Mouse (Mus musculus): ENCODE measurements around the gene Nab2. TPM values are rescaled to one million over a fixed set of nuclear protein-coding genes. Genes with fewer than 3 reads are reported as not detected.
A peak's percentile ranks its signal among the peaks of the same experiment; 100 is the strongest.

Gene Nab2
- total and polyA plus RNA-seq, 2 experiments from 2014 or later: 1.4 to 4.8 TPM

DNA sequence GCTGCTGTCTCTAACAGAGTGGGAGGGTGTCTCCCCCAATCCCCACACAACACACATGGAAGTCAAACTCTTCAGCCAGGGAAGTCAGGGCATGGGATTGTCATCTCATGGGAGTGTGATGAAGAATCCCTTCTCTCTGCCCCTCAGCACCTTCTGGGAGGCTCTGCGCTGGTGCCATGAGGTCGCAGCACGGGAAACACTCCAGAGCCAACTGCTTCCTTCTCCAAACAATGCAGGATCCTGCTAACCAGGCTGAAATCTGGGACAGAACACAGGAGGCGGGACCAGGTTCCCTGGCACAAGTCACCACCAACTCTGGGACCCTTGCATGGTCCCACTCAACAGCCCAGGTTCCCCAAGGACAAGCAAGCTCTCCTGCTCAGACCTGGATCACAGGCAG lies 51.1 kb downstream of the Nab2 start:
- Histone ChIP-seq H3K4me2 (ENCODE audit: low read depth, low read length, poor library complexity, severe bottlenecking) (peak overlapping the region; percentile 97; the same call in 1 of the 2 replicates), H3K9ac (replicated peaks; ENCODE audit: low read length, poor library complexity, severe bottlenecking) (0 out of 2 replicates have a peak overlapping the region, but pooled peaks have one; percentile 42), H3K27me3 (ENCODE audit: insufficient read depth, low read length) (no peaks in the 10 kb centered on the region), H3K9me3 (ENCODE audit: low read length) (no peaks in the 10 kb centered on the region), H3K4me1 (ENCODE audit: insufficient read depth, low read length) (peaks cover 21% of the 10 kb centered on the region), H3K27ac (ENCODE audit: low read depth, low read length) (no peak overlapping the region), H3K36me3 (ENCODE audit: insufficient read depth, low read length) (peaks cover 12% of the 10 kb centered on the region), H3K4me3 (ENCODE audit: low read depth, low read length) (no peak overlapping the region)
- WGBS: 70% methylated on average over 4 of the region's 4 CpGs
- ATAC-seq (ENCODE audit: low FRiP score) (no peak), DNase-seq (ENCODE audit: low spot score) (no peak)
- TF ChIP-seq CTCF (IDR thresholded peaks at IDR 0.05): no peak

DNA sequence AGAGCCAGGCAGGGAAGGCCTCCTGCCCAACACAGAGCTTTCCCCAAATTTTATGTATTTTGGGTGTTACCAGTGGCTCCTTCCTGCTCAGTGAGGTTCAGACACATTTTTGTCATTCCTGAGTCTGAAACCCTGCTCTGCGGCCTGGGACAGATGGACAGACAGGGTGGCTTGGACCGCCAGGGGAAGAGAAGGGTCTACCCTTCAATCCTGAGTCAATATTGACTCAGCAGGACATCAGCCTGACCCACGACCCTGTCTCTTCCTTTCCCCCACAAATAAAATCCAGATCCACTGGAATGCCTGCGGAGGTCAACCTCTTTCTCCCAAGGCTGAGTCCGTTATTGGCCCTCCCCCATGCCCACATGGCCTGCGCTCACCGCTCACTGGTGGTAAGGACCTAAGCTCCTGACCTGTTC lies 52.1 kb downstream of the Nab2 start:
- peaks cover 22% of the 10 kb centered on the region for H3K36me3 ChIP-seq (ENCODE audit: insufficient read depth, low read length)
- H3K4me2 ChIP-seq (ENCODE audit: low read depth, low read length, poor library complexity, severe bottlenecking): no peak overlapping the region
- WGBS: 52% methylated on average over 7 of the region's 7 CpGs
- no peak for TF ChIP-seq CTCF (IDR thresholded peaks at IDR 0.05)
- ATAC-seq (ENCODE audit: low FRiP score): no peak
- H3K27ac ChIP-seq (ENCODE audit: low read depth, low read length): 0 out of 2 replicates have a peak overlapping the region, but pooled peaks have one; percentile 70
- no peak for DNase-seq (ENCODE audit: low spot score)
- no peak overlapping the region for H3K4me3 ChIP-seq (ENCODE audit: low read depth, low read length)
- no peak overlapping the region for H3K9ac ChIP-seq (replicated peaks; ENCODE audit: low read length, poor library complexity, severe bottlenecking)
- no peaks in the 10 kb centered on the region for H3K9me3 ChIP-seq (ENCODE audit: low read length)
- H3K27me3 ChIP-seq (ENCODE audit: insufficient read depth, low read length): no peaks in the 10 kb centered on the region
- H3K4me1 ChIP-seq (ENCODE audit: insufficient read depth, low read length): peaks cover 21% of the 10 kb centered on the region

GRCm38 (mm10) chr10:127615591-127615990 lies 52.8 kb downstream of the Nab2 start:
- ATAC-seq (ENCODE audit: low FRiP score): no peak
- no peak overlapping the region for H3K9ac ChIP-seq (replicated peaks; ENCODE audit: low read length, poor library complexity, severe bottlenecking)
- TF ChIP-seq CTCF (IDR thresholded peaks at IDR 0.05): no peak
- no peaks in the 10 kb centered on the region for H3K27me3 ChIP-seq (ENCODE audit: insufficient read depth, low read length)
- H3K9me3 ChIP-seq (ENCODE audit: low read length): no peaks in the 10 kb centered on the region
- H3K4me3 ChIP-seq (ENCODE audit: low read depth, low read length): no peak overlapping the region
- H3K4me1 ChIP-seq (ENCODE audit: insufficient read depth, low read length): peaks cover 21% of the 10 kb centered on the region
- peak overlapping the region; percentile 70; the same call in 1 of the 2 replicates for H3K27ac ChIP-seq (ENCODE audit: low read depth, low read length)
- WGBS: 58% methylated on average over 3 of the region's 3 CpGs
- H3K36me3 ChIP-seq (ENCODE audit: insufficient read depth, low read length): peaks cover 24% of the 10 kb centered on the region
- DNase-seq (ENCODE audit: low spot score): peak; percentile 53
- no peak overlapping the region for H3K4me2 ChIP-seq (ENCODE audit: low read depth, low read length, poor library complexity, severe bottlenecking)

DNA sequence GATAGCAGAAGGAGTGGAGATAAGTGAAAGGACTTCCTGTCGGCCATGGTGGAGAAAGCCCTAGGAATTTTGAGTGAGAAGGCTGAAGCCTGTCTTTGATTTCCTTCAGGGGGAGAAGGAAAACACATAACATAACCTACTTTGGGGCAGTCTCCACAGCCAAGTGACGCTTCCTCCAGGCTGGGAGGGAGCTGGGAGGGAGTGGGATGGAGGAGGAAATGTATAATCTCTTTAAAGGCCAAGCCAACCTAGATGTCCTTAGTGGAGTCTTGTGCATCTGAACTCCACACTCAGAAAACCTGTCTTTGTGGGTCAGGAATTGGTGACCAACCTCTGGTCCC lies 53.4 kb downstream of the Nab2 start:
- Histone ChIP-seq H3K36me3 (ENCODE audit: insufficient read depth, low read length) (peaks cover 27% of the 10 kb centered on the region), H3K4me1 (ENCODE audit: insufficient read depth, low read length) (peaks cover 21% of the 10 kb centered on the region), H3K9ac (replicated peaks; ENCODE audit: low read length, poor library complexity, severe bottlenecking) (peak overlapping the region; percentile 29; the same call in 1 of the 2 replicates), H3K27ac (ENCODE audit: low read depth, low read length) (peak overlapping the region; percentile 70), H3K27me3 (ENCODE audit: insufficient read depth, low read length) (no peaks in the 10 kb centered on the region), H3K4me2 (ENCODE audit: low read depth, low read length, poor library complexity, severe bottlenecking) (0 out of 2 replicates have a peak overlapping the region, but pooled peaks have one; percentile 2), H3K9me3 (ENCODE audit: low read length) (no peaks in the 10 kb centered on the region), H3K4me3 (ENCODE audit: low read depth, low read length) (no peak overlapping the region)
- 22% methylated on average over 2 of the region's 2 CpGs for WGBS
- no peak for TF ChIP-seq CTCF (IDR thresholded peaks at IDR 0.05)
- ATAC-seq (ENCODE audit: low FRiP score) (no peak), DNase-seq (ENCODE audit: low spot score) (no peak)

- peak; percentile 72 for DNase-seq (ENCODE audit: low spot score)
- no peaks in the 10 kb centered on the region for H3K9me3 ChIP-seq (ENCODE audit: low read length)
- H3K36me3 ChIP-seq (ENCODE audit: insufficient read depth, low read length): peaks cover 33% of the 10 kb centered on the region
- TF ChIP-seq CTCF (IDR thresholded peaks at IDR 0.05): no peak
- ATAC-seq (ENCODE audit: low FRiP score): peak; percentile 59
- H3K4me3 ChIP-seq (ENCODE audit: low read depth, low read length): no peak overlapping the region
- peaks cover 21% of the 10 kb centered on the region for H3K4me1 ChIP-seq (ENCODE audit: insufficient read depth, low read length)
- 20% methylated on average over 12 of the region's 12 CpGs for WGBS
- peak overlapping the region; percentile 70 for H3K27ac ChIP-seq (ENCODE audit: low read depth, low read length)
- H3K27me3 ChIP-seq (ENCODE audit: insufficient read depth, low read length): no peaks in the 10 kb centered on the region
- H3K9ac ChIP-seq (replicated peaks; ENCODE audit: low read length, poor library complexity, severe bottlenecking): peak overlapping the region; percentile 29; the same call in 1 of the 2 replicates
- 0 out of 2 replicates have a peak overlapping the region, but pooled peaks have one; percentile 2 for H3K4me2 ChIP-seq (ENCODE audit: low read depth, low read length, poor library complexity, severe bottlenecking)
Measured at GRCm38 (mm10) chr10:127614236-127615033, 53.9 kb downstream of the Nab2 start.

DNA sequence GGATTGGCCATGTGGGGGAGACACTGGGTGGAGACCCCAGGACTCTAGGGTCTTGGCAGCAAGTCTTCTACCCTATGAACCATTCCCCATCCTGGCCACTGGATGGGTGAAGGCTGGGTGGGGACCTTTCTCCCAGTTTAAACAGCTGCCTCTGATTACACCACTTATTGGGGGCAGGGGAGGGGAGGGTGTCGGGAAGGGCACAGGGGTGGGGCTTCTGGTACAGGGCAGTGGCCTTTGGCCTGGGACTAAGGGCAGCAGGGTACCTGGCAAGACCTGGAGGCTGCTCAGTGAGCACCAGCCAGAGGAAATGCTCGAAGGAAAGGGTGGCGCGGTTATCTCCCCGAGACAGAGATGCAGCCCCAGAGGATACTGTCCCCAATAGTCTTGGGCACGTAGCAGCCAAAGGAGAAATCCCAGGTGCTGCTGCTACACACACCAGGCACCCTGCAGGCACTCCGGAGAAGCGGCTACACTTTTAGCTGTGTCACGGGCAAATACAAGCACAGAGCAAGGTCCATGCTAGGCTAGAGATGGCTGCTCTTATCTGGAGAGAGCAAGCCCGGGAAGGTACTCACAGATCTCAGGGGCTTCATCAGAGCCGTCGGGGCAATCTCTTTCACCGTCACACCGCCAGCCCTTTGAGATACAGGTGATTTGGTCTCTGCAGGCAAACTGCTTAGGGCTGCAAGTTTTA lies 56.1 kb downstream of the Nab2 start:
- Histone ChIP-seq H3K4me2 (ENCODE audit: low read depth, low read length, poor library complexity, severe bottlenecking) (no peak overlapping the region), H3K36me3 (ENCODE audit: insufficient read depth, low read length) (peaks cover 48% of the 10 kb centered on the region), H3K9me3 (ENCODE audit: low read length) (no peaks in the 10 kb centered on the region), H3K4me3 (ENCODE audit: low read depth, low read length) (no peak overlapping the region), H3K4me1 (ENCODE audit: insufficient read depth, low read length) (peaks cover 9% of the 10 kb centered on the region; the same call in 1 of the 2 replicates), H3K27me3 (ENCODE audit: insufficient read depth, low read length) (no peaks in the 10 kb centered on the region), H3K9ac (replicated peaks; ENCODE audit: low read length, poor library complexity, severe bottlenecking) (no peak overlapping the region), H3K27ac (ENCODE audit: low read depth, low read length) (no peak overlapping the region)
- TF ChIP-seq CTCF (IDR thresholded peaks at IDR 0.05): no peak; the same call in 1 of the 2 replicates
- DNase-seq (ENCODE audit: low spot score): no peak
- WGBS: 91% methylated on average over 14 of the region's 14 CpGs
- ATAC-seq (ENCODE audit: low FRiP score): no peak

Other genes starting within 250 kb of the Nab2 start
- 1.2 and 2.3 TPM in 2 replicates for gene Stac3, start 166.9 kb downstream of the Nab2 start, total RNA-seq (2014; rRNA removed)
- 0.51 and 1.0 TPM in 2 replicates for gene Stac3, start 166.9 kb downstream of the Nab2 start, polyA plus RNA-seq (2015; fragmentation: Nextera tagmentation; extraction: Ambion mirVana)
- 16.2 and 16.6 TPM in 2 replicates for gene Ndufa4l2, start 153.6 kb downstream of the Nab2 start, total RNA-seq (2014; rRNA removed)
- 18.7 and 19.9 TPM in 2 replicates for gene Ndufa4l2, start 153.6 kb downstream of the Nab2 start, polyA plus RNA-seq (2015; fragmentation: Nextera tagmentation; extraction: Ambion mirVana)
- 39.8 and 48.0 TPM in 2 replicates for gene Shmt2, start 146.1 kb downstream of the Nab2 start, total RNA-seq (2014; rRNA removed)
- gene Shmt2, start 146.1 kb downstream of the Nab2 start, polyA plus RNA-seq (2015; fragmentation: Nextera tagmentation; extraction: Ambion mirVana): 32.8 and 34.2 TPM in 2 replicates
- gene Nxph4, start 134.0 kb downstream of the Nab2 start, total RNA-seq (2014; rRNA removed): 11.8 and 22.6 TPM in 2 replicates
- 68.9 and 72.4 TPM in 2 replicates for gene Nxph4, start 134.0 kb downstream of the Nab2 start, polyA plus RNA-seq (2015; fragmentation: Nextera tagmentation; extraction: Ambion mirVana)
- gene Lrp1, start 47.4 kb downstream of the Nab2 start, total RNA-seq (2014; rRNA removed): 297 and 319 TPM in 2 replicates
- gene Lrp1, start 47.4 kb downstream of the Nab2 start, polyA plus RNA-seq (2015; fragmentation: Nextera tagmentation; extraction: Ambion mirVana): 79.8 and 84.4 TPM in 2 replicates
- 6.1 and 10.2 TPM in 2 replicates for gene Stat6, start 25.6 kb downstream of the Nab2 start, total RNA-seq (2014; rRNA removed)
- 3.9 and 4.3 TPM in 2 replicates for gene Stat6, start 25.6 kb downstream of the Nab2 start, polyA plus RNA-seq (2015; fragmentation: Nextera tagmentation; extraction: Ambion mirVana)
- gene Nemp1, start 1.7 kb downstream of the Nab2 start, total RNA-seq (2014; rRNA removed): 3.2 and 3.7 TPM in 2 replicates
- 1.4 and 1.7 TPM in 2 replicates for gene Nemp1, start 1.7 kb downstream of the Nab2 start, polyA plus RNA-seq (2015; fragmentation: Nextera tagmentation; extraction: Ambion mirVana)
- 0.57 and 0.77 TPM in 2 replicates for gene Myo1a, start 36.6 kb upstream of the Nab2 start, total RNA-seq (2014; rRNA removed)
- gene Myo1a, start 36.6 kb upstream of the Nab2 start, polyA plus RNA-seq (2015; fragmentation: Nextera tagmentation; extraction: Ambion mirVana): 0.13 and 0.15 TPM in 2 replicates
- gene Tac2, start 55.9 kb upstream of the Nab2 start, total RNA-seq (2014; rRNA removed): 0.27 TPM in 1 of 2 replicates, not detected in the other
- 2.0 and 4.5 TPM in 2 replicates for gene Tac2, start 55.9 kb upstream of the Nab2 start, polyA plus RNA-seq (2015; fragmentation: Nextera tagmentation; extraction: Ambion mirVana)
- gene Zbtb39, start 71.0 kb upstream of the Nab2 start, total RNA-seq (2014; rRNA removed): 13.6 and 15.2 TPM in 2 replicates
- gene Zbtb39, start 71.0 kb upstream of the Nab2 start, polyA plus RNA-seq (2015; fragmentation: Nextera tagmentation; extraction: Ambion mirVana): 3.0 and 3.1 TPM in 2 replicates
- gene Gpr182, start 83.2 kb upstream of the Nab2 start, total RNA-seq (2014; rRNA removed): 1.6 and 3.2 TPM in 2 replicates
- 1.8 and 2.7 TPM in 2 replicates for gene Gpr182, start 83.2 kb upstream of the Nab2 start, polyA plus RNA-seq (2015; fragmentation: Nextera tagmentation; extraction: Ambion mirVana)
- gene Rdh1, start 91.2 kb upstream of the Nab2 start, total RNA-seq (2014; rRNA removed): 0.11 TPM in 1 of 2 replicates, not detected in the other
- gene Rdh1, start 91.2 kb upstream of the Nab2 start, polyA plus RNA-seq (2015; fragmentation: Nextera tagmentation; extraction: Ambion mirVana): 0.05 TPM in 1 of 2 replicates, not detected in the other
- 0.27 TPM in 1 of 2 replicates, not detected in the other for gene Rdh16f1, start 91.2 kb upstream of the Nab2 start, total RNA-seq (2014; rRNA removed)
- not detected in 2 replicates for gene Rdh16f1, start 91.2 kb upstream of the Nab2 start, polyA plus RNA-seq (2015; fragmentation: Nextera tagmentation; extraction: Ambion mirVana)
- 0.66 TPM in 1 of 2 replicates, not detected in the other for gene Rdh9, start 107.8 kb upstream of the Nab2 start, total RNA-seq (2014; rRNA removed)
- 0.60 and 0.63 TPM in 2 replicates for gene Rdh9, start 107.8 kb upstream of the Nab2 start, polyA plus RNA-seq (2015; fragmentation: Nextera tagmentation; extraction: Ambion mirVana)
- not detected in 2 replicates for gene Rdh16, start 132.6 kb upstream of the Nab2 start, total RNA-seq (2014; rRNA removed)
- gene Rdh16, start 132.6 kb upstream of the Nab2 start, polyA plus RNA-seq (2015; fragmentation: Nextera tagmentation; extraction: Ambion mirVana): not detected in 2 replicates
- not detected in 2 replicates for gene Rdh19, start 181.4 kb upstream of the Nab2 start, total RNA-seq (2014; rRNA removed)
- gene Rdh19, start 181.4 kb upstream of the Nab2 start, polyA plus RNA-seq (2015; fragmentation: Nextera tagmentation; extraction: Ambion mirVana): not detected in 2 replicates
- gene Rdh16f2, start 197.9 kb upstream of the Nab2 start, total RNA-seq (2014; rRNA removed): not detected in 2 replicates
- gene Rdh16f2, start 197.9 kb upstream of the Nab2 start, polyA plus RNA-seq (2015; fragmentation: Nextera tagmentation; extraction: Ambion mirVana): not detected in 2 replicates
- gene Rdh7, start 220.2 kb upstream of the Nab2 start, total RNA-seq (2014; rRNA removed): not detected in 2 replicates
- gene Rdh7, start 220.2 kb upstream of the Nab2 start, polyA plus RNA-seq (2015; fragmentation: Nextera tagmentation; extraction: Ambion mirVana): not detected in 2 replicates
- 0.99 TPM in 1 of 2 replicates, not detected in the other for gene Sdr9c7, start 229.9 kb upstream of the Nab2 start, total RNA-seq (2014; rRNA removed)
- not detected in 2 replicates for gene Sdr9c7, start 229.9 kb upstream of the Nab2 start, polyA plus RNA-seq (2015; fragmentation: Nextera tagmentation; extraction: Ambion mirVana)